Mouse (Mus musculus) midbrain, embryonic 14.5 days (tissue): ENCODE data around the gene Slc2a13. TPM values are rescaled to one million over a fixed set of nuclear protein-coding genes. Genes with fewer than 3 reads are reported as not detected.

Experiments
- ATAC-seq: fragments of 200-750 bp; cut with Nextera tagmentation; 2 replicates; pipeline ENCODE4 v1.8.0; 2017; ENCODE audit warnings: moderate number of reproducible peaks, moderate library complexity; ENCODE audit not compliant: low FRiP score, low TSS enrichment
- DNase-seq: peaks from one replicate; pipeline ENCODE4 v3.0.0-alpha.2; 2015
- H3K27ac ChIP-seq: fragments of 300-500 bp; sonication (generic); replicated peaks from 2 replicates; pipeline ENCODE4 v1.5.1; 2014; ENCODE audit warnings: mild to moderate bottlenecking, low read depth, low read length, moderate library complexity
- H3K27me3 ChIP-seq: fragments of 300-500 bp; sonication (generic); 2 replicates; pipeline ENCODE4 v1.6.1; 2014; ENCODE audit warnings: low read length, control low read depth, mixed read lengths; ENCODE audit not compliant: control insufficient read depth, insufficient read depth
- H3K36me3 ChIP-seq: fragments of 300-500 bp; sonication (generic); 2 replicates; pipeline ENCODE4 v1.6.1; 2014; ENCODE audit warnings: low read length, control low read depth; ENCODE audit not compliant: control insufficient read depth, insufficient read depth
- H3K4me1 ChIP-seq: fragments of 300-500 bp; sonication (generic); 2 replicates; pipeline ENCODE4 v1.6.1; 2014; ENCODE audit warnings: mild to moderate bottlenecking, antibody characterized with exemption, low read length, control low read depth; ENCODE audit not compliant: control insufficient read depth, insufficient read depth
- H3K4me2 ChIP-seq: fragments of 300-500 bp; sonication (generic); 2 replicates; pipeline ENCODE4 v1.6.1; 2014; ENCODE audit warnings: mild to moderate bottlenecking, low read length, moderate library complexity
- H3K4me3 ChIP-seq: fragments of 300-500 bp; sonication (generic); replicated peaks from 2 replicates; pipeline ENCODE4 v1.5.1; 2014; ENCODE audit warnings: low read depth, low read length
- H3K9ac ChIP-seq: fragments of 300-500 bp; sonication (generic); replicated peaks from 2 replicates; pipeline ENCODE4 v1.6.1; 2014; ENCODE audit warnings: mild to moderate bottlenecking, low read length, moderate library complexity
- H3K9me3 ChIP-seq: fragments of 300-500 bp; sonication (generic); 2 replicates; pipeline ENCODE4 v1.6.1; 2016; ENCODE audit warnings: low read length, control low read depth, mixed read lengths; ENCODE audit not compliant: control insufficient read depth
- WGBS: fragments of 180-500 bp; shearing (Covaris S2); extraction: QIAGEN DNeasy Blood & Tissue Kit; methylation state at CpG from one replicate; pipeline ENCODE4 v1.1.7; 2014; 5-methylcytosine and 5-hydroxymethylcytosine counted together
- polyA plus RNA-seq: library from polyadenylated mRNA; unstranded; fragments of >200 nt; fragmentation: Nextera tagmentation; extraction: Ambion mirVana; gene quantifications from 2 replicates; pipeline ENCODE4 v1.2.1, GENCODE M21; 2014

Slc2a13 gene
- polyA plus RNA-seq, 1 experiment from 2014 or later, result 4.1 TPM

DNA sequence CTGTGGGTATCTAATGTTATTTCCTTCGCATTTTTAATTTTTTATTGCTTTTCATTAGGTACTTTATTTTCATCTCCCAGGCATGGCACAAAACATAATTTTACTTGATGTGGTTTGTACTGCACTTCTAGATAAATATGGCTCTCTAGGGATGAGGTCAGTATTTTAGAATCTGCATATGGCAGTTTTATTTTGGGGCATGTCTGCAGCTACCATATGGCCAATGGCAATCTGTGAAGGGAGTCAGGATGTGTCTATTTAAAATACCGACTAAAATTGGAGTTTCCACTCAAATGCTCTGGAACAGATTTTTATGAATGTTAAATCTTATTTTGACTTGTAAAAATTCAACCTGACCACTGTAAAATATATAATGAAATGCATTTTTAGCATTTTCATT, 133.2 kb downstream of the Slc2a13 start:
- ATAC-seq (no peak), DNase-seq (no peak)
- no peaks in the 10 kb centered on the region for H3K9me3 ChIP-seq
- no peak overlapping the region for H3K4me2 ChIP-seq
- H3K4me1 ChIP-seq, result no peaks in the 10 kb centered on the region
- H3K27me3 ChIP-seq, result no peaks in the 10 kb centered on the region
- 94% methylated on average over 2 of the region's 2 CpGs for WGBS
- no peak overlapping the region for H3K4me3 ChIP-seq
- no peaks in the 10 kb centered on the region for H3K36me3 ChIP-seq
- no peak overlapping the region for H3K27ac ChIP-seq
- H3K9ac ChIP-seq, result no peak overlapping the region

DNA sequence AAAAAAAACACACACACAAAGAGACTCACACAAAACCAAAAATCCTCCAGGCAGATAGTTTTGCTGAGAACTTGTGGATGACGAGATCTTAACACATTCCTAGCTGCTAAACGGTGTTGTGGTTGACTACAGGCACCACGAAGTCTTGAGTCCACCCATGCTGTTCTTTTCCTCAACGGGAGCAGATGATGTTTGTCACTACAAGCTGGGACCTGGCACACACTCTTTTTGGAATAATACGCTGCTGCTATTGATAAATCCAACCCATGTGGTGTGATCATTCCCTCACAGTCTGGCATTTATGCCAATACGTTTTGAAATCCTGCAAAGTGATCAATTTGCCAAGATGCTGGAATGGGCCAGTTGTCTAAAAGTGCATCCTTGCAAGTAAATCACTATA, 147.6 kb downstream of the Slc2a13 start:
- Histone ChIP-seq H3K9me3 (no peaks in the 10 kb centered on the region), H3K27ac (no peak overlapping the region), H3K9ac (no peak overlapping the region), H3K4me1 (no peaks in the 10 kb centered on the region), H3K4me2 (no peak overlapping the region), H3K27me3 (no peaks in the 10 kb centered on the region), H3K4me3 (no peak overlapping the region), H3K36me3 (no peaks in the 10 kb centered on the region)
- WGBS, result 90% methylated on average over 6 of the region's 6 CpGs
- no peak for DNase-seq
- no peak for ATAC-seq

DNA sequence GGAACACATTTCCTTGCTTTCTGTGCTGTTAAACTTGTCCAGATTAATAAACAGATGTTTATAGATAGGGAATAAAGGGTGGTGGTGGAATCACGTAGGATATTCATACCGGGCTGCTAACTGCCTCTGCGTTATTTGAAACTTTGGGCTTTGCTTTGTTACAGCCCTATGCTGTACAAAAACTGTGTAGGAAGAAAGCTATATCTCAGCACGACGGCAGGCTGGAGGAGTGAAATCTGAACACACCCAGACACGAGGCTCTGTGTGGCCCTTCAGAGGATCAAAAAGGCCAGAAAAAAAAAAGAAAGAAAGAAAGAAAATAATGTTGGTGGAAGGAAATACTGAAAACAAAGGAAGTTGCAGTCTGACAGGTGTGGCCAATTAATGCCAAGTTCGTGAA, 166.1 kb downstream of the Slc2a13 start:
- no peak overlapping the region for H3K4me3 ChIP-seq
- ATAC-seq, result no peak
- H3K36me3 ChIP-seq, result no peaks in the 10 kb centered on the region
- no peak for DNase-seq
- H3K27me3 ChIP-seq, result no peaks in the 10 kb centered on the region
- 79% methylated on average over 7 of the region's 7 CpGs for WGBS
- no peaks in the 10 kb centered on the region for H3K9me3 ChIP-seq
- H3K4me2 ChIP-seq, result no peak overlapping the region
- H3K9ac ChIP-seq, result no peak overlapping the region
- no peak overlapping the region for H3K27ac ChIP-seq
- no peaks in the 10 kb centered on the region for H3K4me1 ChIP-seq

DNA sequence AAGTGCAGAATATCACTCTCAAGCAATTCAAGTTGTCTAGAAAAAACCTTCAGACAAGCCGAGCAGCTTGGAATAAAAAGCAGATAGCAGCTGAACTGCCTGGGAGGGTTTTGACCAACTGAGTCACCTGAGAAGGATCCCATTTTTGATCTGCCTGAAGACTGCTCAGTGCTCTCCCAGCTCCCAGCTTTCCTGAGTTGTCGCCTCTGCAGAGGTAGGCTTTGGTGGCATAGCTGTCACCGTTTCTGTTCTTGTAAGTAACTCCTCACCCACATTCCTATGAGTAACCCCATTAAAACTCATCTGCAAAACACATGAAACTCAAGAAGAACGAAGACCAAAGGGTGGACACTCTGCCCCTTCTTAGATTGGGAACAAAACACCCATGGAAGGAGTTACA, 177.9 kb downstream of the Slc2a13 start:
- Histone ChIP-seq H3K27me3 (no peaks in the 10 kb centered on the region), H3K9ac (no peak overlapping the region), H3K4me3 (no peak overlapping the region), H3K27ac (no peak overlapping the region), H3K4me2 (no peak overlapping the region), H3K4me1 (no peaks in the 10 kb centered on the region), H3K9me3 (no peaks in the 10 kb centered on the region), H3K36me3 (no peaks in the 10 kb centered on the region)
- WGBS, result 89% methylated on average over 4 of the region's 4 CpGs
- no peak for DNase-seq
- ATAC-seq, result no peak

DNA sequence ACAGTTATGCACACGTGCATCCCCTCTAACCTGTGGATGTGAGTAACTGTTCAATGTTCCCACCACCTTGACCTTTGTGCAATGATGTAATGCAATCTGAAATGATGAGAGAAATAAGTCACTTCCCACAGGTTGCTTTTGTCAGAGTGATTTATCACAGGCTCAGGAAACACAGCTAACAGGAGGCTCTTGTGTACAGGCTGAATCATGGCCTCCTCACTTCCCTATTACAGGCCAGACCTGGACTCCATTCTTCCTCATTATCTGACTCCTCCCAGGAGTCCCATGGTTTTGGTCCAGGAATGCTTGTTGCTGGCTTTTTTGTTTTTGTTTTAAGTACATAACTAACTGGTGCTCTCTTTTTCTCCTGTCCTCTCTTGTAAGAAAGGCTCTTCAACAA, 189.4 kb downstream of the Slc2a13 start:
- no peak overlapping the region for H3K27ac ChIP-seq
- no peaks in the 10 kb centered on the region for H3K27me3 ChIP-seq

DNA sequence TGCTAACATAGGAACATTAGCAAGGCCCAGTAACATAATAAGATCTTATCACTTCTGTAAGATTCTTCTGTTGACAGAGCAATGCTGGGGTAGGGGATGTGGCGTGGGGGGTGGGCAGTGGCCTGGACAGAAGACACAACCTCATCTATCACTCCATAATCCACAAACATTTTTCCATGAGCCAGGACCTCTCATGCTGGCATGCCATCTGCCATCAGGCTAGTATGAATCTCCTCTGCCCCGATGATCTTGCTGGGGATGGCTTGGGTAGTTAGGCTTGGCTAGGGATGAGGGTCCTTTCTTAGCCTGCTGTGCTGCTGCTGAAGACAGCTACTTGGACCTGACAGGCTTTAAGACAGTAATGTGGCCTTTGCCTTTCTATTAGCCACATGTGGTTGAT, 190.5 kb downstream of the Slc2a13 start:
- Histone ChIP-seq H3K9me3 (no peaks in the 10 kb centered on the region), H3K27ac (no peak overlapping the region), H3K36me3 (no peaks in the 10 kb centered on the region), H3K4me2 (no peak overlapping the region), H3K4me3 (no peak overlapping the region), H3K4me1 (no peaks in the 10 kb centered on the region), H3K9ac (no peak overlapping the region), H3K27me3 (no peaks in the 10 kb centered on the region)
- 94% methylated on average over 2 of the region's 2 CpGs for WGBS
- DNase-seq (no peak), ATAC-seq (no peak)

More for the DNA sequence above, 189.4 kb downstream of the Slc2a13 start:
- DNase-seq (no peak), ATAC-seq (no peak)
- Histone ChIP-seq H3K4me1 (no peaks in the 10 kb centered on the region), H3K9ac (no peak overlapping the region), H3K9me3 (no peaks in the 10 kb centered on the region), H3K36me3 (no peaks in the 10 kb centered on the region), H3K4me2 (no peak overlapping the region), H3K4me3 (no peak overlapping the region)
- 86% methylated on average over 1 of the region's 1 CpGs for WGBS

DNA sequence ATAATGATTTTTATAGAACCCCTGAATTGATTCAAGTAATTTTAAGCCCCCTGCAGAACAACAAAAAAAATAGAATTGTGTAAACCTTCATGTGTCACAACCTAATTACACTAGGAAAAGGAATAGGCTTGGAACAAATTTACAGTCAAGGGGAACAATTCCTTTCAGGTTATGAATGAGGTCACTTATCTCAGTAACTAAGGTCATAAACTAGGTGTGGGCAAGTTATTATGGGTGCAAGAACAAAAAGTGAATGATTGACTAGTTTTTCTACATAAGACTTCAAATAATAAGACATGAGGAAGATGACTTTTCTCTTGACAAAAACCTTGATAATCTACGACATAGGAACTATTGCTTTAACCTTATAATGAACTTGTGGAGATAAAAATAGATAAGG, 191.2 kb downstream of the Slc2a13 start:
- Histone ChIP-seq H3K36me3 (no peaks in the 10 kb centered on the region), H3K27me3 (no peaks in the 10 kb centered on the region), H3K27ac (no peak overlapping the region), H3K9me3 (no peaks in the 10 kb centered on the region), H3K9ac (no peak overlapping the region), H3K4me1 (no peaks in the 10 kb centered on the region), H3K4me2 (no peak overlapping the region), H3K4me3 (no peak overlapping the region)
- ATAC-seq, result no peak
- DNase-seq, result no peak
- 92% methylated on average over 1 of the region's 1 CpGs for WGBS

DNA sequence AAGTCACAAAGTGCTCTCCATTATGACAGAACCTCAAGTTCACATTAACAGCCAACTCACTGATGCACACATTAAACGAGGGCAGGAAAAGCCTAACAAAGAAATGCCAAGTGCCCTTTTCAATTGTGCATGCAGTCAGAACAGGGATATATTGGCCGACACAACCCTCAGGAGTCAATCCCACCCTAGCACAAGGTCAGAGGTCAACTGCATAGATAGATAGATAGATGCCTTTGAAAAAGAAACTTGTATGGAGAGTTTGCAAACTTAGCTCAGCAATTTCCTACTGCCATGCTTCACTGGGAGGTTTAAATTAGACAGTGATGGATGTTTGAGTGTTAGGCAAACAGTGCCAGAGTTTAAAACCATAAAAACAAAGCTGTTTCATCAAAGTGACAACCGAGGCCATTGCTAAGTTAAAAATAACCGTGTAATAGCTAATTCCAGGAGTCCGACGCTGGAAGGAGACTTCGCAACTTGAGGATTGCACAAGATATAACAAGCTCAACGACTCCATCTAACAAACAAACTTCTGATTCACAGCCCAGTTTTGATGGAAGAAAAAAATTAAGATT, 194.2 kb downstream of the Slc2a13 start:
- H3K4me1 ChIP-seq, result peaks cover 16% of the 10 kb centered on the region

DNA sequence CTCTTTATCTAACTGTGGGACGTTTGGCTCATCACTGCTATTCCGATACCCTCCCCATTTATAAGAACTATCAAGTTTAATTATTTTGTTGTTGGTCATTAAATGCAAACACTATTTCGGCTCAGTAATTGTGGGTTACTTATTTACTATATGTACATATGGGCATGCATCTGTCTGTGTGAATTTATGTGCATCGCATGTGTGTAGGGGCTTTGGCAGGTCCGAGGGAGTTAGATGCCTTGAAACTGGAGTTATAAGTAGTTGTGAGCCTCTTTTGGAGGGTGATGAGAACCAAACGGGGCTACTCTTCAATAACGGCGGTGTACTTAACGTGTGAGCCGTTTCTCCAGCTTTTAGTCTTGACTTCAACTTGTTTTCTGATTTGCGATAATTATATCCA, 195.5 kb downstream of the Slc2a13 start:
- WGBS, result 91% methylated on average over 11 of the region's 11 CpGs
- H3K9ac ChIP-seq, result no peak overlapping the region

More for the DNA sequence above, 194.2 kb downstream of the Slc2a13 start:
- H3K4me3 ChIP-seq, result no peak overlapping the region
- H3K27me3 ChIP-seq, result no peaks in the 10 kb centered on the region
- DNase-seq (no peak), ATAC-seq (no peak)
- no peaks in the 10 kb centered on the region for H3K9me3 ChIP-seq
- WGBS, result 61% methylated on average over 8 of the region's 8 CpGs
- no peak overlapping the region for H3K4me2 ChIP-seq
- no peak overlapping the region for H3K27ac ChIP-seq
- H3K9ac ChIP-seq, result no peak overlapping the region
- no peaks in the 10 kb centered on the region for H3K36me3 ChIP-seq

More for the DNA sequence above, 195.5 kb downstream of the Slc2a13 start:
- ATAC-seq (no peak), DNase-seq (no peak)
- Histone ChIP-seq H3K4me3 (no peak overlapping the region), H3K27ac (no peak overlapping the region), H3K9me3 (no peaks in the 10 kb centered on the region), H3K27me3 (no peaks in the 10 kb centered on the region), H3K4me2 (no peak overlapping the region), H3K36me3 (no peaks in the 10 kb centered on the region), H3K4me1 (peaks cover 24% of the 10 kb centered on the region)
